ENCODE assay signal across 11 mouse cellular contexts in the genomic region with DNA sequence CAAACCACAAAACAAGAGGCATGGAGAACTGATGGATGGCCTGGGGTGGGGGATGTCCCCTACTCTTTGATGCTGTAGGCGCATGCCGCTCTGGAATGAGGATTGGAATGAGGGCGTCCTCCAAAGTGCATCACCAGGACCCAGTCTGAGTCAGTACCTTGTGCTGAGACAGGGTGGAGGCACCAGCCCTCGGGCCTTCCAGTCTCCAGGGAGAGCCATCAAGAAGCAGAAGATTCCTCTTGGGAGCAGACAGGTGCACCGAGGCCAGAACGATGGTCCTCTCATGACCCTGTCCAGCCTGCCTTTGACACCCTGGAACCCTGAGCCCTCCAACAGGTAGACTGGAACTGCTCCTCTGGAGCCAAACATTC. TPM values are rescaled to one million over a fixed set of nuclear protein-coding genes. Genes with fewer than 3 reads are reported as not detected.
DNase-seq lines count a peak whose midpoint lies in the region; ATAC-seq and TF ChIP-seq lines count a peak whose summit lies in the region.
"Had no signal": no experiment of that assay in that cellular context is flagged by ENCODE, and none has a peak within 500 bp of the region (broad histone marks: within the 10 kb centered on the region; RNA-seq: fewer than 3 reads in every experiment).

No protein-coding gene starts in this region.

- peak overlapping the region; percentile 66; the same call in 1 of the 2 replicates for H3K9ac ChIP-seq in liver, embryonic 12.5 days
- H3K9ac ChIP-seq in liver, postnatal 0 days (replicated peaks) = no peak overlapping the region
- no peak overlapping the region for H3K9ac ChIP-seq in embryonic facial prominence, embryonic 12.5 days
- no peak overlapping the region for H3K9ac ChIP-seq in limb, embryonic 15.5 days
- no peak overlapping the region for H3K9ac ChIP-seq in lung, postnatal 0 days (replicated peaks; ENCODE audit: low read depth)

- no peak for TF ChIP-seq EP300 in liver, postnatal 0 days (IDR thresholded peaks at IDR 0.05; ENCODE audit: low read depth)
- TF ChIP-seq EP300 in lung, postnatal 0 days (IDR thresholded peaks at IDR 0.05) = no peak

- H3K27ac ChIP-seq in gastrocnemius, adult 2 months = peak overlapping the region; percentile 97
- H3K27ac ChIP-seq in liver, embryonic 12.5 days = no peak overlapping the region
- no peak overlapping the region for H3K27ac ChIP-seq in liver, postnatal 0 days (ENCODE audit: low read depth)
- no peak overlapping the region for H3K27ac ChIP-seq in embryonic facial prominence, embryonic 12.5 days
- H3K27ac ChIP-seq in limb, embryonic 15.5 days = no peak overlapping the region
- H3K27ac ChIP-seq in lung, postnatal 0 days (ENCODE audit: low read length) = no peak overlapping the region
- H3K27ac ChIP-seq: midbrain, embryonic 15.5 days had no signal

- H3K4me2 ChIP-seq in liver, embryonic 12.5 days = peak overlapping the region; percentile 93
- H3K4me2 ChIP-seq in liver, postnatal 0 days (ENCODE audit: low read depth, low read length) = no peak overlapping the region
- peak overlapping the region; percentile 87 for H3K4me2 ChIP-seq in embryonic facial prominence, embryonic 12.5 days (replicated peaks)
- peak overlapping the region; percentile 94; the same call in 1 of the 2 replicates for H3K4me2 ChIP-seq in limb, embryonic 15.5 days
- H3K4me2 ChIP-seq in lung, postnatal 0 days (replicated peaks; ENCODE audit: low read depth, low read length) = no peak overlapping the region

- DNase-seq in gastrocnemius, adult 2 months = peak; percentile 53
- no peak for DNase-seq in gastrocnemius, postnatal 14 days
- no peak for DNase-seq in liver, postnatal 0 days
- no peak for DNase-seq in lung, postnatal 0 days (ENCODE audit: low spot score)
- no peak for DNase-seq in T-cell, adult 2 months (ENCODE audit: low spot score)
- DNase-seq: lung, adult 2 months had no signal

- H3K4me3 ChIP-seq in gastrocnemius, adult 2 months = peak overlapping the region; percentile 76
- H3K4me3 ChIP-seq in liver, embryonic 12.5 days = 0 out of 2 replicates have a peak overlapping the region, but pooled peaks have one; percentile 60
- H3K4me3 ChIP-seq in liver, postnatal 0 days (ENCODE audit: low read depth, low read length) = no peak overlapping the region
- H3K4me3 ChIP-seq in embryonic facial prominence, embryonic 12.5 days = no peak overlapping the region
- H3K4me3 ChIP-seq in limb, embryonic 15.5 days = peak overlapping the region; percentile 57; the same call in 1 of the 2 replicates
- no peak overlapping the region for H3K4me3 ChIP-seq in lung, postnatal 0 days (ENCODE audit: low read depth, low read length)

- intact Hi-C loops in gastrocnemius, adult 2 months (cut with DNase I) = loop anchor here (2.0 kb wide), 1 partner anchor 83 kb away; no protein-coding TSS in a partner anchor
- intact Hi-C loops in gastrocnemius, postnatal 14 days (cut with DNase I; ENCODE audit: low total_unique reads) = no loop called here

- ATAC-seq in liver, embryonic 12.5 days = no peak
- no peak for ATAC-seq in liver, postnatal 0 days
- no peak for ATAC-seq in embryonic facial prominence, embryonic 12.5 days (ENCODE audit: insufficient number of reproducible peaks, insufficient read depth, low FRiP score, low TSS enrichment)
- ATAC-seq in limb, embryonic 15.5 days (ENCODE audit: insufficient number of reproducible peaks, low FRiP score, low TSS enrichment, low read depth) = no peak
- ATAC-seq in lung, postnatal 0 days = no peak

- H3K27me3 ChIP-seq in liver, embryonic 12.5 days (replicated peaks) = peaks cover 37% of the 10 kb centered on the region
- no peaks in the 10 kb centered on the region for H3K27me3 ChIP-seq in liver, postnatal 0 days (ENCODE audit: insufficient read depth, low read length)
- no peaks in the 10 kb centered on the region for H3K27me3 ChIP-seq in embryonic facial prominence, embryonic 12.5 days
- H3K27me3 ChIP-seq in limb, embryonic 15.5 days = peaks cover 7% of the 10 kb centered on the region; the same call in 1 of the 2 replicates
- no peaks in the 10 kb centered on the region; the same call in 1 of the 2 replicates for H3K27me3 ChIP-seq in lung, postnatal 0 days (replicated peaks; ENCODE audit: insufficient read depth, low read length)
- H3K27me3 ChIP-seq: midbrain, embryonic 15.5 days had no signal

- no peaks in the 10 kb centered on the region for H3K9me3 ChIP-seq in liver, embryonic 12.5 days (replicated peaks)
- no peaks in the 10 kb centered on the region for H3K9me3 ChIP-seq in liver, postnatal 0 days (ENCODE audit: low read length)
- no peaks in the 10 kb centered on the region for H3K9me3 ChIP-seq in embryonic facial prominence, embryonic 12.5 days
- H3K9me3 ChIP-seq in limb, embryonic 15.5 days = no peaks in the 10 kb centered on the region
- H3K9me3 ChIP-seq in lung, postnatal 0 days (ENCODE audit: low read length) = no peaks in the 10 kb centered on the region
- H3K9me3 ChIP-seq: midbrain, embryonic 15.5 days had no signal

- 64% methylated on average over 6 of the region's 6 CpGs for WGBS in liver, embryonic 12.5 days (ENCODE audit: insufficient replicate concordance)
- 72% methylated on average over 6 of the region's 6 CpGs for WGBS in liver, postnatal 0 days (ENCODE audit: insufficient replicate concordance)
- 83% methylated on average over 6 of the region's 6 CpGs for WGBS in embryonic facial prominence, embryonic 12.5 days
- 67% methylated on average over 6 of the region's 6 CpGs for WGBS in limb, embryonic 15.5 days
- WGBS in lung, postnatal 0 days = 78% methylated on average over 6 of the region's 6 CpGs

- H3K36me3 ChIP-seq in liver, embryonic 12.5 days = no peaks in the 10 kb centered on the region
- H3K36me3 ChIP-seq in liver, postnatal 0 days (replicated peaks; ENCODE audit: insufficient read depth, low read length) = no peaks in the 10 kb centered on the region
- H3K36me3 ChIP-seq in embryonic facial prominence, embryonic 12.5 days = no peaks in the 10 kb centered on the region
- no peaks in the 10 kb centered on the region for H3K36me3 ChIP-seq in limb, embryonic 15.5 days
- no peaks in the 10 kb centered on the region for H3K36me3 ChIP-seq in lung, postnatal 0 days (ENCODE audit: insufficient read depth, low read length)
- H3K36me3 ChIP-seq: midbrain, embryonic 15.5 days had no signal

- peaks cover 45% of the 10 kb centered on the region for H3K4me1 ChIP-seq in liver, embryonic 12.5 days
- H3K4me1 ChIP-seq in liver, postnatal 0 days (ENCODE audit: insufficient read depth) = peaks cover 8% of the 10 kb centered on the region; the same call in 1 of the 2 replicates
- H3K4me1 ChIP-seq in embryonic facial prominence, embryonic 12.5 days = peaks cover 27% of the 10 kb centered on the region
- H3K4me1 ChIP-seq in limb, embryonic 15.5 days = peaks cover 41% of the 10 kb centered on the region
- peaks cover 3% of the 10 kb centered on the region; the same call in 1 of the 2 replicates for H3K4me1 ChIP-seq in lung, postnatal 0 days (ENCODE audit: insufficient read depth, low read depth, low read length)

- TF ChIP-seq CTCF in gastrocnemius, adult 2 months (IDR thresholded peaks at IDR 0.05) = no peak
- no peak for TF ChIP-seq CTCF in liver, postnatal 0 days (IDR thresholded peaks at IDR 0.05; ENCODE audit: low read depth)
- TF ChIP-seq CTCF in lung, postnatal 0 days (IDR thresholded peaks at IDR 0.05) = no peak

RNA-seq across cellular contexts. Expression of gene Usp2, which starts 1.1 kb away (rescaled TPM):
- total RNA-seq in gastrocnemius, adult 2 months (2021) = 100 to 1,000 TPM; 223 to 228 TPM
- 100 to 1,000 TPM; 142 to 224 TPM for total RNA-seq in gastrocnemius, postnatal 14 days (2021)
- polyA plus RNA-seq in liver, embryonic 12.5 days (2016; fragmentation: Nextera tagmentation; extraction: Ambion mirVana) = 1.8 and 3.9 TPM in 2 replicates
- polyA plus RNA-seq in liver, postnatal 0 days (2015; fragmentation: Nextera tagmentation; extraction: Ambion mirVana) = 2.9 and 3.8 TPM in 2 replicates
- 8.8 and 10.4 TPM in 2 replicates for polyA plus RNA-seq in embryonic facial prominence, embryonic 12.5 days (2016; fragmentation: Nextera tagmentation; extraction: Ambion mirVana)
- polyA plus RNA-seq in limb, embryonic 15.5 days (2015; fragmentation: Nextera tagmentation; extraction: Ambion mirVana) = 22.5 and 41.2 TPM in 2 replicates
- polyA plus RNA-seq in lung, postnatal 0 days (2015; fragmentation: Nextera tagmentation; extraction: Ambion mirVana) = 11.0 TPM in 2 replicates

RNA-seq across cellular contexts. Expression of gene Thy1, which starts 24.8 kb away (rescaled TPM):
- 1 to 10 TPM; 9.3 to 9.8 TPM for total RNA-seq in gastrocnemius, adult 2 months (2021)
- 10 to 100 TPM; 35.5 to 45.4 TPM for total RNA-seq in gastrocnemius, postnatal 14 days (2021)
- polyA plus RNA-seq in liver, embryonic 12.5 days (2016; fragmentation: Nextera tagmentation; extraction: Ambion mirVana) = 0.19 and 0.20 TPM in 2 replicates
- polyA plus RNA-seq in liver, postnatal 0 days (2015; fragmentation: Nextera tagmentation; extraction: Ambion mirVana) = 0.39 and 0.85 TPM in 2 replicates
- polyA plus RNA-seq in embryonic facial prominence, embryonic 12.5 days (2016; fragmentation: Nextera tagmentation; extraction: Ambion mirVana) = 1.6 and 2.8 TPM in 2 replicates
- polyA plus RNA-seq in limb, embryonic 15.5 days (2015; fragmentation: Nextera tagmentation; extraction: Ambion mirVana) = 14.0 and 18.8 TPM in 2 replicates
- 2.9 and 5.0 TPM in 2 replicates for polyA plus RNA-seq in lung, postnatal 0 days (2015; fragmentation: Nextera tagmentation; extraction: Ambion mirVana)
- total RNA-seq: granulocyte monocyte progenitor cell, adult 5-6 weeks had no signal

RNA-seq across cellular contexts. Expression of gene Mfrp, which starts 33.6 kb away (rescaled TPM):
- total RNA-seq in gastrocnemius, adult 2 months (2021) = not detected
- total RNA-seq in gastrocnemius, postnatal 14 days (2021) = under 1 TPM in 1 of 2 experiments, not detected in 1; 0.06 TPM
- 0.11 TPM in 1 of 2 replicates, not detected in the other for polyA plus RNA-seq in liver, embryonic 12.5 days (2016; fragmentation: Nextera tagmentation; extraction: Ambion mirVana)
- not detected in 2 replicates for polyA plus RNA-seq in liver, postnatal 0 days (2015; fragmentation: Nextera tagmentation; extraction: Ambion mirVana)
- polyA plus RNA-seq in embryonic facial prominence, embryonic 12.5 days (2016; fragmentation: Nextera tagmentation; extraction: Ambion mirVana) = 0.13 and 0.20 TPM in 2 replicates
- polyA plus RNA-seq in limb, embryonic 15.5 days (2015; fragmentation: Nextera tagmentation; extraction: Ambion mirVana) = 0.10 and 0.20 TPM in 2 replicates
- polyA plus RNA-seq in lung, postnatal 0 days (2015; fragmentation: Nextera tagmentation; extraction: Ambion mirVana) = 0.08 TPM in 1 of 2 replicates, not detected in the other

RNA-seq across cellular contexts. Expression of gene C1qtnf5, which starts 39.1 kb away (rescaled TPM):
- 1 to 10 TPM; 2.5 to 7.6 TPM for total RNA-seq in gastrocnemius, adult 2 months (2021)
- total RNA-seq in gastrocnemius, postnatal 14 days (2021) = 10 to 100 TPM; 22.9 to 25.7 TPM
- polyA plus RNA-seq in liver, embryonic 12.5 days (2016; fragmentation: Nextera tagmentation; extraction: Ambion mirVana) = 0.23 and 0.28 TPM in 2 replicates
- 1.0 and 1.3 TPM in 2 replicates for polyA plus RNA-seq in liver, postnatal 0 days (2015; fragmentation: Nextera tagmentation; extraction: Ambion mirVana)
- 0.78 and 1.3 TPM in 2 replicates for polyA plus RNA-seq in embryonic facial prominence, embryonic 12.5 days (2016; fragmentation: Nextera tagmentation; extraction: Ambion mirVana)
- 8.5 and 9.4 TPM in 2 replicates for polyA plus RNA-seq in limb, embryonic 15.5 days (2015; fragmentation: Nextera tagmentation; extraction: Ambion mirVana)
- polyA plus RNA-seq in lung, postnatal 0 days (2015; fragmentation: Nextera tagmentation; extraction: Ambion mirVana) = 9.8 and 10.3 TPM in 2 replicates
- total RNA-seq: granulocyte monocyte progenitor cell, adult 5-6 weeks had no signal

RNA-seq across cellular contexts. Expression of gene Gm49380, which starts 45.4 kb away (rescaled TPM):
- total RNA-seq in gastrocnemius, adult 2 months (2021) = 1 to 10 TPM in 1 of 2 experiments, under 1 TPM in 1; 0.71 to 1.4 TPM
- total RNA-seq in gastrocnemius, postnatal 14 days (2021) = 1 to 10 TPM in 1 of 2 experiments, under 1 TPM in 1; 0.23 to 1.2 TPM
- polyA plus RNA-seq in liver, embryonic 12.5 days (2016; fragmentation: Nextera tagmentation; extraction: Ambion mirVana) = not detected in 2 replicates
- polyA plus RNA-seq in liver, postnatal 0 days (2015; fragmentation: Nextera tagmentation; extraction: Ambion mirVana) = not detected in 2 replicates
- 0.19 and 0.33 TPM in 2 replicates for polyA plus RNA-seq in embryonic facial prominence, embryonic 12.5 days (2016; fragmentation: Nextera tagmentation; extraction: Ambion mirVana)
- polyA plus RNA-seq in limb, embryonic 15.5 days (2015; fragmentation: Nextera tagmentation; extraction: Ambion mirVana) = 0.27 and 0.28 TPM in 2 replicates
- polyA plus RNA-seq in lung, postnatal 0 days (2015; fragmentation: Nextera tagmentation; extraction: Ambion mirVana) = 0.29 and 0.30 TPM in 2 replicates
- total RNA-seq: granulocyte monocyte progenitor cell, adult 5-6 weeks had no signal
- polyA plus RNA-seq: lung, adult 2 months had no signal

Comparison
In these comparisons a context has a peak if more than half of its experiments do, and no peak if none do; other contexts are left out.
1. H3K4me3 ChIP-seq: peak in gastrocnemius, adult 2 months (single experiment), liver, embryonic 12.5 days (single experiment) and limb, embryonic 15.5 days (single experiment); none in liver, postnatal 0 days (single experiment), embryonic facial prominence, embryonic 12.5 days (single experiment) and lung, postnatal 0 days (single experiment).
2. H3K4me2 ChIP-seq: peak in liver, embryonic 12.5 days (single experiment), embryonic facial prominence, embryonic 12.5 days (single experiment) and limb, embryonic 15.5 days (single experiment); none in liver, postnatal 0 days (single experiment) and lung, postnatal 0 days (single experiment).